Mouse (Mus musculus) hindlimb bud, embryonic 11.5 days (tissue): ENCODE results near the gene Slc44a3.

Experiments used
- DNase-seq: peaks from one replicate; pipeline ENCODE4 v3.0.0-alpha.2; 2012; ENCODE audit warnings: low read depth, low spot score; ENCODE audit errors: extremely low spot score

Slc44a3 gene

DNA sequence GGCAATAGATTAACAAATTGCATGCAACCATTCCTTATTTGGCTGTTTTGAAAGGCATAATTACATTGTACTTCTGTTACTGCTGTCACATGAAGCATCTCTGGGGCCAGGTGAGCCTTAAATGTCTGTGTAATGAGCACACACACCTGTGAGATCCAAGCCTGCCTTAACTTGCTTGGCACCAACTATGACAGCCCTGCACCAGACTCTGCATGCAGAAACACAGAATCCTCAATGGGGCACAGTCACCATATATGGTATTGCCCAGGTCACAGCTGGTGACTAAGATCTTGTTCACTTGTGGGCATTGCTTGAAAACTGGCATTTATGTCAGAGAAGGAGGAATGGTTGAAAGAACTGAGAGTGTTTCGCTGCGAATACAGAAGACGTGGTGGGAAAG lies 69.4 kb downstream of the Slc44a3 start:
- DNase-seq: no peak

DNA sequence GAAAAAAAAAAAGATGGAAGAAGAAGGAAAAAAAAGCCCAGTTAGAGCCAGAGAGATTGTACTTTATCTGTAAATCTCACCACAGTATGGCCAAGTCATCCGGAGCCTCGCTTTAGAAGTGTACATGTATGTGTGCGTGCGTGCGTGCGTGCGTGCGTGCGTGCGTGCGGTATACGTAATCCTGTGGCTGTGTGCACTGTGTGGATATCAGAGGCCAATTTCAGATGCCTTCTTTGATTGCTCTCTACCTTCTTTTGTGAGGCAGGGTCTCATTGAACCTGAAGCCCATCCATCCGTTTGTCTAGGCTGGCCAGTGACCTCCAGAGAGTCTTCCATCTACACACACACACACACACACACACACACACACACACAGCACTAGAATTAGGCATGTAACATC lies 70.7 kb downstream of the Slc44a3 start:
- DNase-seq: no peak

DNA sequence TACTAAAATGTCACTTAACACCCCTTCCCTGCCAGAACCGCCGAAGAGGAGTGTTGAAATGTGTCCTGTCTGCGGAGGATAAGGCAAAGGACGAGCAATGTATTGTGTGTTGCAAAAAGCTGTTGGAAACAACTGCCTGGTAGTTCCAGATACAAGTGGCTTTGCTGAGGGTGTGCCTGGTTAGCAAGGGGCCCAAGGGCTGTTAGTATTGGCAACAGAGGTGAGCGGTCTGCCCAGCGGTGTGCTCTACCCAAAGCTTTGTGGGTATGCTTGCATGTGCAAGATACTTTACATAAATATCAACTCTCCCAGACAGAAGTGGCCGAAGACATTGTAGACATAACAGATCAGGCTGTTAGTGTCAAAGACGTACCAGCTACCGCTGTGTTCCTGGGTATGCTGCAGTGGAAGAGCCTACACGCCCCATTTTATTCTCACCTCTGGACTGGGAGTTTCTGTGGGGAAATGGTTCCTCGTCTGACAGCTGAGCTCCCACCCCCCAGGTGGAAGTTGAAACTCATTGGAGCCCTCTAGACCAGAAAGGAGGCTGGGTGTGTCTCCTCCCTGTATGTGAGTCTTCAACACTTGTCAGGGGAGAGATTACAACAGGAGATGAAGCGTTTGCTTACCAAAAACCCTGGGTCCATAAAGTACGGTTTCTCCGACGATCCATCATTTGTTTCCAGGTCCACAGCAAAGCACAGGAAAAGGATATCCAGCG lies 71.6 kb downstream of the Slc44a3 start:
- no peak for DNase-seq

DNA sequence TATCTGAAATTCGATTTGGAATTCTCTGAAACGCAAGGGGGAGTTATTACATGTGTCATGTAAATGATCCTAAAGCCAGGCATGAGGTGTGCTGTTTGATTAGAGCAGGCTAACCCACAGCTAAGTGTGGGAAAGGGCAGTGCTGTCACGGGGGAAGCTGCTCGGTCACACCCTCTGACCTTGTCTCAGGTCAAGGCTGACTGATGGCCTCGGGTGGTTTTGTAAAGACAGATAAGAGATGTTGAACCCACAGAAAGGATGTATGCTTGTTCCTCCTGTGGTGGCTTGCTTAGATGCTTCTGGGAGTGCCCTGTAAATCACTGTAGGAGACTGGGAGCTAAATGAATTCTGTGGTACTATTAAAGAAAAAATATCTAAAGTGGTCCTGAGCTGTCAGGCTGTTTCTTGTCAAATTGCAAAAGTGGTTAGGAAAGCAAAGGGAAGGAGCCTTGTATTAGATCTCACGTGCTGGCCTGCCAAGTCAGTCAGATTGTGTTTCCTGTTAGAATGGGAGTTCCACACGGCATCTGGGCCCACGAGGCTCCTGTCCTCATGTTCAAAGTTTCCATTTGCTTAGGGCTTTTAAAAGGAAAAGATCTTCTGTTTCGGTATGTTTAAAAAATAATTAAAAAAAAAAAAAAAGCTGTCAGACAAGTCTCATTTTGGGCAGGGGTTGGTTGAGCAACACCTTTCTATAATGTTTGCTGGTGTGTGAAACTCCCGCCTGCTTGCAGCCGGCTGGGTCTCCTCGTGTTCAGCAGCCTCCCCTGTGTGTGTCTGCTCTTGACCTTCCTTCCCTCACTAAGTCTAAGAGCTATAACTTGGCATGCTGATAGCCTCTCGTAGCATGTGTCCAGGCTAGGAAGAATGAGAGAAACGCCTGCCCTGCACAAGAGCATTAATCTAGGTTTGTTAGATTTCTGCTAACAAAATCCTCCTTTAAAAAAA lies 73.4 kb downstream of the Slc44a3 start:
- DNase-seq: no peak

DNA sequence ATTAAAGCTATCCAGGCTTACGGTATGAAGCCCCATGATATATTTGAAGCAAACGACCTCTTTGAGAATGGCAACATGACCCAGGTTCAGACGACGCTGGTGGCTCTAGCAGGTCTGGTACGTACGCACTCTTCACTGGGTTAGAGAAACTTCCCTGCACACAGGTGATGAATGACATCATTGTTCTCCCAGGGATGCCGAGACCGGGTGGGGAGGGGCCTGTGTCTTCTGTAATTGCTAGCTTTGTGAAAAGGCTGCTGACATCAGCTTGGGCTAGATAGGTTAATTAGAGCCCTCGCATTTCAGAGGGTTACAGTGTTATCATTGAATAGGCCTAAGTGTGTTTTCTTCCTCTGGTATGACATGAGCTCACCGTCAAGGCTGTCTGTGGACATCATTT lies 80.8 kb downstream of the Slc44a3 start:
- no peak for DNase-seq

DNA sequence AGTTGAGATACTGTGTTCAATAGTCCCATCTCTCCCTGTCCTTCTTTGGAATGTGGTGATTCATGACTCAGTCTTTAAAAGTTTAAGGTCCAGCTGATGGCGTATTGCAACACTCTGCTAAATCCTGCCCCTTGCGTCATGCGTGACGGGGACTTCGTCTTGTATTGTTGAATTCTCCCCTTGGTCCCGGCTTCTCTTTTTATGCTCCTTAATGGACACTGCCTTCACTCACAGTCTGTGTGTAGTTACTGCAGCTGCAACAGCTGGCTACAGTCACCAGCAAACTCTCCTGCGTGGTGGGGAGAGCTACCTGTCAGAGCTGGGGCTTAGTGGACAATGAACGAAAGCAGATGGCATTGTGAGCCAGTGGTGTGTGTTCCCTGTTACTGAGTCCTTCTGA lies 82.7 kb downstream of the Slc44a3 start:
- DNase-seq: no peak

DNA sequence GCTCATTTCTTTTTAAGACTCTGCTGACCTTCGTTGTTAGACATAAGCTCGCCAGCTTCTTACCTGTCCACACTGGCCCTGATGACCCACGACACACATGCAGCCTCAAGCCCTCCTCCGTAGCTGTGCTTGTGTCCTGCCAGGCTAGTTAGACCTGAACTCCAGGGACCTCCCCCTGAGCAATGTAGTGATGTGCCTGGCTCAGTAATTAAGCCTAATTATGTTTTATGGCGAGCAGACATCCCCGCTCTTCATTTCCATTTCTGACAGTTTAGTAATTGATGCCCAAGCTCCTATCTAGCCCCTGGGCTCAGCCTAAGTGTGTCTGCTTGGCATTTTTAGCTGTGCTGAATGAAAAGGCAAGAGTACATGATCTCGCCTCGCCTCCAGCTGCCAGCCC lies 83.6 kb downstream of the Slc44a3 start:
- DNase-seq: no peak

DNA sequence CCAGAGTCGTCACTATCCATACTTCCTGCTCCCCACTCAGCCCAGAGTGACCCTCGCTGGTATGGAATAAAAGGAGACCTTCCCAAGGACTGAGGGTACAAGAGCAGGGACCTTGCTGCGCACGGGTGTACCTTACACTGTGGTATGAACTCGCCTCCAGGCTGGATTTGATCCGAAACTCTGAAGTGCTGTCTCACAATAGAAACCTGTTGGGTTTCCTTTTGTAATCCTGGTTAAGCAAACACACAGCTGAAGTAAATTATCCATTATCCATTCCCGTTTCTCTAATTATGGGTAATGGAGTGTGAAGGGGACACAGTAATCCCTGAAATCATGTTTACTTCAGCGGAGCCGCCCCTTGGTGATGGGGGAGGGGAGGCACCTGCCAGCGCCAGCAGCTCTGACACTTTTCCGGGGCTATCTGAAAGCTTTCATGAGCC lies 84.2 kb downstream of the Slc44a3 start:
- DNase-seq: no peak

DNA sequence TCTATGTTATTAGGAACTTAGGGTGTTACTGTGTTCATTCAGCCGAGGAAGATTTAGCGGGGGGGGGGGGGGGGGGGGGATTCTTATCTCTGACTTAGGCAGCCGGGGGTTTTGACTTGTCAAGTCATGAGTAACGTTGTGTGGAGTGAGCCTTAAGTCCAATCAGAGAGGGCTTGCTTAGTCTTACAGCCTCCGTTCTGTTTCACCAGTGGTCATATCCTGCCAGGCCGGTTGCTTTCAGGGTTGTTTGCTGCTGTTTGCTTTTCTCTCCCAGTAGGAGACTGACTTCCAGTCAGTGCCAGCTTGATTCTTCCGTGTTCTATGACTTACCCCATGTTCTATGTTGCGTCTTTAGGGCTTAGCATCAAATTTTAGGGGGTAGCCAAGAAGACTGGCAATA lies 85.8 kb downstream of the Slc44a3 start:
- no peak for DNase-seq

DNA sequence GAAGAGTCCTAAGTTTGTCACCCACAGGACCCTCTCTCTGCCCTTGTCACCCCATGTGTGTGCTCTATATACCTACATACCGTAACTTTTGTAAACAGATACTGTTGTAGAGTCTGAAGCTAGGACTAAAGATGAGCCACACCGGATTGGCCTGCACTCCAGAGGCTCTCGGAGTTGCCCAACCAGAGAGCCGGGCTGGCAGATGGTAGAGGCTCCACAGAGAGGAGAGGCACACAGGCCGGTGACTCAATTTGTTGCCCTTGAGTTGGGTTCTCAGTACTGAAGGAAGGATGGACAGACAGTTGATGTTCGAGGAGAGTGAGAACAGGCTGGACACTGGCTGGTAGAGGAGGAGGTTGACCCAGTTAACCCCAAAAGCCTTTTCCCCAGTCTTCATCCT lies 87.8 kb downstream of the Slc44a3 start:
- DNase-seq: no peak

DNA sequence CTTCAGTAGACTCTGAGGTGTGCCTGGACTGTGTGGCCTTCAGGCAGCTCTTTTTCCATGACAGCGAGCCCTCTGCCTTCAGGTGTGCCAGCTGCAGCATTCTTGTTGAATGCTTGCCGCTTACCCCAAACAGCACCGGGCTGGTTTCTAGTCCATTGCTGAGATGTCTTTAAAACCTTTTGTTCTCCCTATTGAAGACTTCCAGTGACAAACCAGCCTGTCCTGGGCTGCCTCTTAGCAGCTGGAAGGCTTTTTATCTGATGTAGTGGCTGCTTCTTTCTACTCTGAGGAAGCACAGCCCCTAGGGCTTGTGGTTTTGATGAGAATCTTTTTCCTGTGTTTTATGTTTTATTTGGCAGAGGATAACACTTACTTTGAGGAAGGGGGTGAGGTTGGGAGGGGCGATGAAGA lies 88.3 kb downstream of the Slc44a3 start:
- no peak for DNase-seq

DNA sequence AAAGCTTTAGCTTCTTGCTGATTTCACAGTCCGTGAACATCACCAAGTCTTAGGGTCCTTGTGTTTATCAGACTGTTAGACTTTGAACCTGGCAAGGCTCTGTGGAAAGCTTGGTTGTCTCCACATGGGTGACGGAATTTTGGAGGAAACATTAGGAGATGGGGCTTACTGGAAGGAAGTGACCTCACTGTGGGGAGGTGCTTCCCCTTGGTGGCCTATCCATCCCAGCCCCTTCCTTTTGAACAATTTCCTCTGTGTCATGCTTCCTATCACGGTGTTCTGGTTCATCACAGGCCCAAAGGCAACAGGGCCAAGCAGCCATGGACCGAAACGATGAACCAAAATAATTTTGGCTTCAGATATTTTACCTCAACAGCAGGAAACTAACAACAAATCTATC lies 89.9 kb downstream of the Slc44a3 start:
- DNase-seq: no peak

DNA sequence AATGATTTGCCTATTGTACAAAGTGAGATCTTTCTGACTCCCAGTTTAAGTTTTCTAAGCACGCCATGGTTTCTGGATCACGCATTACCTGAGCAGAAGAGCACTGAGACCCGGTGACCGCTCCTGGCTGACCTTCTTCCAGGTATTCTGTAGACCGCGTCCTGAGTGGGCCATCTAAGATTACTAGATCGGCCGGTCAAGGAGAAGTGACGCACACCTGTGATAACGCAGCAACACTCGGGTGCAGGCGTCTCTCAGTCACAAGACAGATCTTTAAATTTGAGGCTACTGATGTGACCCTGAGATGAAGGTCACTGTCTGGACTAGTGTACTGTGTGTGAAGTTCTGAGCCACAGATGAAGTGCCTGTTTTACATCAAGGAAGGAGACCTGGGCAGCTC lies 90.7 kb downstream of the Slc44a3 start:
- no peak for DNase-seq

DNA sequence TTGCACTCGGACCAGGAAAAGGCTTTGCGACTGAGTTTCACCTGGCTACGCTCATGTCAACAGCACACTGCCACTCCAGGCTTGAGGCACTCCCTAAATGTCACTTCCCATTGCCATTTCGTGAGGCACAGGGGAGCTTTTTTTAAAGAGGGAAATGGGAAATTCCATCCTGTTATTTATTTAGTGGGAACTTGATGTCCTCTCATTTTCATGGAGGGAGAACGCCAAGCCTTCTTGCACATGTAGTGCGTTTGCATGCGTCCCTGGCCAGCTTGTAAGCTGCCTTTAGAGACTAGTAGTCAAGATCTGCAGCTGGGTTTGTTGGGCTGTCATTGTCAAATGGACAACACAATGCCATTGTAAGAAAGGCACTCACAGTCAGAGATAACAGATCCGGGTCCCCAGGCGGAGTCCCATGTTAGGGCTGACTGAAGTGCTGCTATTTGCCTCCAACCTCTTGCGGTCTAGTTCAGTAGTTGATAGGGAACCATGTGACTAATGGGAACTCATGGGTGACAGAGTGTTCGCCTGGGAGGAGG lies 92.5 kb downstream of the Slc44a3 start:
- no peak for DNase-seq

DNA sequence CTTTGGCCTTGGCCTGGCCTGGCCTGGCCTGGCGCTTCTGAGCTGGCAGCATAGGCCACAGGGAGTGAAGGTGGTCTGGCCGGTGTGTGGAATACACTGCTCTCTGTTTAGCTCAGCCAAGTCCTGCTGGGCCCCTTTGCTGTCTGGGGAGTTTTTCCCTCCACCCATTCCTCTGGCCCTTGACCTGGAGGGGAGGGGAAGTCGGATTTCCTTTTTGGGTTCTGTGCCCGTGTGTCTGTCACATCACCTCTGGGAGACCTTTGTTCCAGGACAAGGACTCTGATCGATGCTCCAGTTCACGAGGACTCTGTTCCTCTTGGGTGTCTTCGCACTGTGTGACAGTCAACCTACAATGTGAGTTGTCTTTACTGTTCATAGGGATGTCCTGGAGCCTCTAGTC lies 94.2 kb downstream of the Slc44a3 start:
- DNase-seq: no peak

DNA sequence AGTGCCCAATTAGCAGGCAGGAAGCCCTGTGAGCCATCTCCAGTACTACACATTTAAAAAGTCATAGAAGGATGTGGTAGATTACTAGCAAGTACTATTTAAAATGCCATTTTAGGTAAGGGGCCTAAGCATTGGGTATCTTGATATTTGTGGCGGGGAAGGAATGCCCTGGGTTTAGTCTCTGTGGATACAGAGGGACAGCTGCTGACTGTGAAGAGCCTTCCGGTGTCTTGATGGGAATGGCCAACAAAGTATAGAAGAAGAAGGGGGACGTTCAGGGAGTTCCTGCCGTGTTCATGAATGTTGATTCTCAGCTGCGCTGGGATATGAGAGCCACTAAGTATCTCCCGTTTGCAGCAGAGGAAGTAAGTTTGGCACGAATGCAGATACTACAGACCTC lies 95.1 kb downstream of the Slc44a3 start:
- DNase-seq: no peak

DNA sequence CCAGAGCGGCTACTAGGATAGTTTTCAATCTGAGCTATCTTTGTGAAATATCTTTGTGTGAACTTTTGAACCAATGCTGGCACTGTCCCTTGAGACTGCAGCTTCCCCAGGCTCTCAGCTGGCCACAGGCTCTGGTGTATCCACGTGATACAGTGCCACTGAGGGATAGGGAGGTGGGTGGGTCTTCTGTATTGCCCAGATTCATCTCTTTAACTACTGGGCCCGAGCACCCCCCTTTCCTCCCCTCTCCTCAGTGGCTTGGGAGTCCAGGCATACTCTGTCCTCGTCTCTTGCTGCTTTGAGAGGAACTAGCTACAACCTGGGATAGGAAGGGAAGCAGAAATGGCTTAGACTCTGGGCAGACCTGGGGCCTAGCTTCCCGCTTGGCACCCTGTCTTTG lies 96.9 kb downstream of the Slc44a3 start:
- no peak for DNase-seq

DNA sequence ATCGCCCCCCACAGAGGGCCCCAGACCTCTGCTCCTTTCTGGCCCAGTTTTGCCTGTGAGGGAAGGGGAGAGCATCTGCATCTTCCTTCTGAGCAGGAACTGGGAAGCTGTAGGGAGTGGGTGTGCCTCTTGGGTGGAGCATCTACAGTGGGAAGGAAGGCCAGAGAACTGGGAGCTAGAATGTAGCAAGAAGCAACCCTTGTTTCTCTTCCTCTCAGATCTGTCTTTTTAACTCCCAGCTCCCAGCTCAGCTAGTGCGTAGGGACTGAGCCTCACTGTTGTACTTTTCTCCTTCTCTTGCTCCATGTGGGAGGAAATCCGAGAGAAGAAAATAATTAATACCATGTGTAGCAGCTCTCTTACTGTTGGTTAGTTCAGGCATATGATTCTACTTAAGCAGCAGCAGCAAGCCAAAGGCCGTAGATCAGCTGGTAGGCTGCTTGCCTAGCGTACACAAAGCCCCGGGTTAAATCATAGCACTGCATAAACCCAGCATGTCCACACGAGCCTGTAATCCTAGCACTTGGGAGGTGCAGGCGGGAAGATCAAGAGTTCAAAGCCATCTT lies 98.2 kb downstream of the Slc44a3 start:
- peak; percentile 82 for DNase-seq

DNA sequence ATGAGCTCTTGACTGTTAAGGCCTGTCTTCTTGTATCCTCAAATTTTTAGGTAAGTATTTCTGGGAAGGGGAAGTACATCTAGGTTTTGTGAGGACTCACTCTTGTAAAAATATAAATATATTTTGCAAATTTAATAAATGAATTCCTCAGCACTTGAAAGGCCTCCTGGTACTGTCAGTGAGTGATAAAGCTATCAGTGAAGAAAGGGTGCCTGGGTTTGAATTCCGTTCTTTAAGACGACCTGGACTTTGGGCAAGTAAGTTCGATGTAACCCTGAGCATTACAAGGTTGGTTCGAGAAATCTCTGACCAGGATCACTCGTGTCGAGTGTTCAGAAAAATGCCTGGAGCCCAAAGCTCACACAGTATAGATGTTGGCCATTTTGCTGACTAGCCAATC lies 98.8 kb downstream of the Slc44a3 start:
- no peak for DNase-seq

DNA sequence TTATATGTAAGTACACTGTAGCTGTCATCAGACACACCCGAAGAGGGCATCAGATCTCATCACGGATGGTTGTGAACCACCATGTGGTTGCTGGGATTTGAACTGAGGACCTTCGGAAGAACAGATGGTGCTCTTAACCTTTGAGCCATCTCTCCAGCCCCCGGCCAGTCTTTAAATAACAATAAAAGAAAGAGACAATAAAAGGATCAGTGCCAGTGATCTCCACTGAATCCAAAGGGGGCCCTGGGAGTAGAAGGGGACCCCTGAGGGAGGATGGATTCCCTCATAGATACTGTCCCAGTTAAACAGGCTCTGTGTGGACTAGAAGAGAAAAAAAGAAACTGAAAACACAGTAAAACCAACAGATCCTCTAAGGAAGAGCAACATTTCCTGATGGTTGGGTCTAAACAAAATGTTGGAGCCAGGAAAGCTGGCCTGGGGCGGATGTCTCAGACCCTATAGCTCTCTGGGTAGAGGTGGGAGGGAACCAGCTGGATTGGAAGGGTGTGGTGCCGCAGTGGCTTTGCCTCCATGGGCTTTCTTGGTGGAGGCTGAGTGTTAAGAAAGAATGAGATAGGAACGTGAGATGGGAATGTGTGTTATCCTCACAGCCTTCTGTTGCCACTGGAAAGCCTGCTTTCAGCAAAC lies 101.8 kb downstream of the Slc44a3 start:
- no peak for DNase-seq

DNA sequence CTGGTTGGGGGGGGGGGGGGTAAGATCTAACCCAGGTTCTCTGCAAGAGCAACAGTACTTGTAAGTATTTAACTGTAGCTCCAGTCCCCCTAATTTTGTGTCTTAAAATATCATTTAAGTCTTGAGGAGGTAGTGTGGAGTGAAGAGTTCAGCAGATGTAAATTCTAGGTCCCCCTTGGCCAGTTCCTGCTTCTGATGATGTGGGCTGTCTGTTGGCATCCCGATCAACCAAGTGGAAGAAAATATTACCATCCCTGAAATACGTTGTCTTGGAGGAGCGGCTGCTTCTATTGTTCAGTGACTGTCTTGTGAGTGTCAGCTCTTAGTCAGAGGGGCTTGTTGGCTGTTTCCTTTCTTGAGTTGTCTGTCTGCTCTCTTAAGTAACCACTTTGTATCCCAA lies 102.7 kb downstream of the Slc44a3 start:
- DNase-seq: no peak
